In genomic region chr15:98952751-98953400, GRCm38 (mm10) we compare ENCODE assay signal across 8 mouse cellular contexts. TPM values are rescaled to one million over a fixed set of nuclear protein-coding genes. Genes with fewer than 3 reads are reported as not detected.
DNase-seq lines count a peak whose midpoint lies in the region; ATAC-seq and TF ChIP-seq lines count a peak whose summit lies in the region.
"Had no signal": no experiment of that assay in that cellular context is flagged by ENCODE, and none has a peak within 500 bp of the region (broad histone marks: within the 10 kb centered on the region; RNA-seq: fewer than 3 reads in every experiment).

No protein-coding gene starts in this region.

- peaks cover 4 to 10% of the 10 kb centered on the region in 2 experiments for H3K4me1 ChIP-seq in MEL (ENCODE audit: control insufficient read depth in 1 of 2, insufficient read depth in 2 of 2, low read length in 2 of 2)
- peaks cover 5% of the 10 kb centered on the region for H3K4me1 ChIP-seq in forebrain, embryonic 14.5 days (ENCODE audit: control insufficient read depth, insufficient read depth, low read length)
- peaks cover 9% of the 10 kb centered on the region for H3K4me1 ChIP-seq in hindbrain, embryonic 12.5 days
- peaks cover 20% of the 10 kb centered on the region for H3K4me1 ChIP-seq in midbrain, embryonic 14.5 days (ENCODE audit: control insufficient read depth, insufficient read depth, low read length)

- ATAC-seq in forebrain, embryonic 14.5 days = peak; percentile 52
- ATAC-seq in hindbrain, embryonic 12.5 days (ENCODE audit: low FRiP score) = peak; percentile 50
- ATAC-seq in midbrain, embryonic 14.5 days (ENCODE audit: low FRiP score, low TSS enrichment) = peak; percentile 58

- peak overlapping the region; percentile 46 for H3K27ac ChIP-seq in MEL (ENCODE audit: control insufficient read depth, low read depth, low read length)
- H3K27ac ChIP-seq in forebrain, embryonic 14.5 days (ENCODE audit: low read depth, low read length) = peak overlapping the region; percentile 99
- peak overlapping the region; percentile 100 for H3K27ac ChIP-seq in hindbrain, embryonic 12.5 days
- peak overlapping the region; percentile 100 for H3K27ac ChIP-seq in midbrain, embryonic 14.5 days (replicated peaks; ENCODE audit: low read depth, low read length)

- H3K9me3 ChIP-seq in MEL (replicated peaks; ENCODE audit: insufficient read depth, low read length) = no peaks in the 10 kb centered on the region
- no peaks in the 10 kb centered on the region for H3K9me3 ChIP-seq in forebrain, embryonic 14.5 days (replicated peaks; ENCODE audit: control insufficient read depth, low read length)
- no peaks in the 10 kb centered on the region for H3K9me3 ChIP-seq in hindbrain, embryonic 12.5 days (replicated peaks)
- H3K9me3 ChIP-seq in midbrain, embryonic 14.5 days (ENCODE audit: control insufficient read depth, low read length) = no peaks in the 10 kb centered on the region

- peaks cover 0 to 9% of the 10 kb centered on the region in 2 experiments; a peak in 2 of 4 replicates for H3K36me3 ChIP-seq in MEL (ENCODE audit: control insufficient read depth in 1 of 2, insufficient read depth in 2 of 2, low read length in 2 of 2)
- peaks cover 21% of the 10 kb centered on the region for H3K36me3 ChIP-seq in forebrain, embryonic 14.5 days (ENCODE audit: control insufficient read depth, insufficient read depth, low read length)
- peaks cover 10% of the 10 kb centered on the region for H3K36me3 ChIP-seq in hindbrain, embryonic 12.5 days
- H3K36me3 ChIP-seq in midbrain, embryonic 14.5 days (ENCODE audit: control insufficient read depth, insufficient read depth, low read length) = peaks cover 17% of the 10 kb centered on the region

- TF ChIP-seq CTCF in MEL (IDR thresholded peaks at IDR 0.05 in 2 of 3, conservative IDR thresholded peaks at IDR 0.05 in 1 of 3; ENCODE audit: control insufficient read depth in 1 of 3, insufficient read depth in 1 of 3, low read depth in 2 of 3, low read length in 3 of 3, poor library complexity in 1 of 3, severe bottlenecking in 1 of 3) = peak in 2 of 3 experiments; percentile 36 to 46; a peak in 5 of 6 replicates

- no peaks in the 10 kb centered on the region; the same call in 1 of the 2 replicates for H3K79me2 ChIP-seq in MEL (ENCODE audit: control insufficient read depth, insufficient read depth, low read length, poor library complexity)

- no peak for TF ChIP-seq RAD21 in MEL (IDR thresholded peaks at IDR 0.05; ENCODE audit: low read depth, low read length)

- TF ChIP-seq POLR2A in MEL (IDR thresholded peaks at IDR 0.05; ENCODE audit: control insufficient read depth in 1 of 2, insufficient read depth in 1 of 2, low read depth in 1 of 2, low read length in 2 of 2, poor library complexity in 1 of 2) = no peak

- peak overlapping the region; percentile 48; the same call in 1 of the 2 replicates for H3K4me2 ChIP-seq in forebrain, embryonic 14.5 days (ENCODE audit: low read length)
- peak overlapping the region; percentile 67 for H3K4me2 ChIP-seq in hindbrain, embryonic 12.5 days (replicated peaks)
- peak overlapping the region; percentile 57; the same call in 1 of the 2 replicates for H3K4me2 ChIP-seq in midbrain, embryonic 14.5 days (ENCODE audit: low read length)

- H3K9ac ChIP-seq in MEL (ENCODE audit: control insufficient read depth, low read depth, low read length, poor library complexity, severe bottlenecking) = peak overlapping the region; percentile 75
- peak overlapping the region; percentile 100 for H3K9ac ChIP-seq in forebrain, embryonic 14.5 days (ENCODE audit: low read length)
- peak overlapping the region; percentile 100 for H3K9ac ChIP-seq in hindbrain, embryonic 12.5 days
- peak overlapping the region; percentile 100 for H3K9ac ChIP-seq in midbrain, embryonic 14.5 days (replicated peaks; ENCODE audit: low read length)

- peak overlapping the region; percentile 92 to 93 for H3K4me3 ChIP-seq in MEL (ENCODE audit: control insufficient read depth in 1 of 2, insufficient read depth in 1 of 2, low read depth in 2 of 2, low read length in 2 of 2)
- H3K4me3 ChIP-seq in forebrain, embryonic 14.5 days (ENCODE audit: low read depth, low read length) = peak overlapping the region; percentile 97
- peak overlapping the region; percentile 90 for H3K4me3 ChIP-seq in hindbrain, embryonic 12.5 days
- H3K4me3 ChIP-seq in midbrain, embryonic 14.5 days (replicated peaks; ENCODE audit: low read depth, low read length) = peak overlapping the region; percentile 93

- H3K27me3 ChIP-seq in MEL (ENCODE audit: control insufficient read depth in 1 of 2, insufficient read depth in 2 of 2, low read length in 2 of 2) = peaks cover 2 to 3% of the 10 kb centered on the region in 2 experiments; a peak in 3 of 4 replicates
- H3K27me3 ChIP-seq in forebrain, embryonic 14.5 days (replicated peaks; ENCODE audit: control insufficient read depth, insufficient read depth, low read length) = no peaks in the 10 kb centered on the region
- no peaks in the 10 kb centered on the region for H3K27me3 ChIP-seq in hindbrain, embryonic 12.5 days
- H3K27me3 ChIP-seq in midbrain, embryonic 14.5 days (ENCODE audit: control insufficient read depth, insufficient read depth, low read length) = no peaks in the 10 kb centered on the region

- DNase-seq in MEL (ENCODE audit: low read depth, low spot score) (peak; percentile 83), liver (peak; percentile 65)
- DNase-seq in adrenal gland, adult 8-10 months = peak; percentile 47
- DNase-seq in forebrain, embryonic 14.5 days (ENCODE audit: low spot score) = peak; percentile 84
- peak; percentile 88 for DNase-seq in midbrain, embryonic 14.5 days
- DNase-seq in testis, postnatal 10 days (ENCODE audit: low spot score) = peak; percentile 83

- WGBS in forebrain, embryonic 14.5 days = under 1% methylated on average over 41 of the region's 41 CpGs
- under 1% methylated on average over 41 of the region's 41 CpGs for WGBS in hindbrain, embryonic 12.5 days
- WGBS in midbrain, embryonic 14.5 days = under 1% methylated on average over 41 of the region's 41 CpGs

- TF ChIP-seq EP300 in MEL (IDR thresholded peaks at IDR 0.05; ENCODE audit: low read depth in 1 of 2, low read length in 2 of 2) = no peak

TF ChIP-seq in MEL, 35 proteins besides CTCF, POLR2A, EP300 and RAD21 (continues in another document):
- peak; percentile 78 for TF ChIP-seq SIN3A (IDR thresholded peaks at IDR 0.05; ENCODE audit: low read length)
- no peak for TF ChIP-seq SMC3 (IDR thresholded peaks at IDR 0.05; ENCODE audit: low read depth, low read length)
- no peak for TF ChIP-seq MAFK (IDR thresholded peaks at IDR 0.05; ENCODE audit: borderline replicate concordance, low read depth, low read length)
- TF ChIP-seq ZC3H11A (IDR thresholded peaks at IDR 0.05; ENCODE audit: low read depth, low read length) = no peak
- no peak for TF ChIP-seq MYC (IDR thresholded peaks at IDR 0.05; ENCODE audit: low read depth, low read length)
- TF ChIP-seq ZNF384 (IDR thresholded peaks at IDR 0.05; ENCODE audit: low read depth, low read length) = peak; percentile 91
- peak; percentile 85 for TF ChIP-seq MXI1 (IDR thresholded peaks at IDR 0.05; ENCODE audit: low read depth, low read length)
- no peak; the same call in 1 of the 2 replicates for TF ChIP-seq NELFE (IDR thresholded peaks at IDR 0.05; ENCODE audit: low read depth, low read length)

RNA-seq across cellular contexts. Expression of gene Gm49450, which starts 0.5 kb away (rescaled TPM):
- not detected in 2 replicates for total RNA-seq in MEL (2012; rRNA removed)
- not detected for polyA plus RNA-seq in MEL (2012; ENCODE audit: insufficient read depth in 1 of 2, insufficient read length in 2 of 2, low read depth in 1 of 2, low replicate concordance in 2 of 2, missing spikeins in 1 of 2)
- total RNA-seq in adrenal gland, adult 8-10 months (2022) = not detected
- not detected in 2 replicates for polyA plus RNA-seq in forebrain, embryonic 14.5 days (2014; fragmentation: Nextera tagmentation; extraction: Ambion mirVana)
- not detected in 2 replicates for polyA plus RNA-seq in hindbrain, embryonic 12.5 days (2016; fragmentation: Nextera tagmentation; extraction: Ambion mirVana)
- polyA plus RNA-seq in midbrain, embryonic 14.5 days (2014; fragmentation: Nextera tagmentation; extraction: Ambion mirVana) = not detected in 2 replicates
- total RNA-seq: heart, postnatal 36 days had no signal

RNA-seq across cellular contexts. Expression of gene Tuba1a, which starts 0.6 kb away (rescaled TPM):
- 112 and 133 TPM in 2 replicates for total RNA-seq in MEL (2012; rRNA removed)
- 10 to 100 TPM in 1 of 2 experiments, not detected in 1; 83.6 TPM for polyA plus RNA-seq in MEL (2012; ENCODE audit: insufficient read depth in 1 of 2, insufficient read length in 2 of 2, low read depth in 1 of 2, low replicate concordance in 2 of 2, missing spikeins in 1 of 2)
- 100 to 1,000 TPM in 3 of 4 experiments, 10 to 100 TPM in 1; 70.5 to 196 (median 116) TPM for total RNA-seq in adrenal gland, adult 8-10 months (2022)
- polyA plus RNA-seq in forebrain, embryonic 14.5 days (2014; fragmentation: Nextera tagmentation; extraction: Ambion mirVana) = 18,182 and 18,289 TPM in 2 replicates
- polyA plus RNA-seq in hindbrain, embryonic 12.5 days (2016; fragmentation: Nextera tagmentation; extraction: Ambion mirVana) = 9,547 and 9,692 TPM in 2 replicates
- 17,220 and 18,751 TPM in 2 replicates for polyA plus RNA-seq in midbrain, embryonic 14.5 days (2014; fragmentation: Nextera tagmentation; extraction: Ambion mirVana)

RNA-seq across cellular contexts. Expression of gene Tuba1b, which starts 18.5 kb away (rescaled TPM):
- 1,577 and 1,672 TPM in 2 replicates for total RNA-seq in MEL (2012; rRNA removed)
- polyA plus RNA-seq in MEL (2012; ENCODE audit: insufficient read depth in 1 of 2, insufficient read length in 2 of 2, low read depth in 1 of 2, low replicate concordance in 2 of 2, missing spikeins in 1 of 2) = 1,000 to 10,000 TPM in 1 of 2 experiments, not detected in 1; 1,861 TPM
- total RNA-seq in adrenal gland, adult 8-10 months (2022) = 100 to 1,000 TPM; 199 to 221 (median 208) TPM
- polyA plus RNA-seq in forebrain, embryonic 14.5 days (2014; fragmentation: Nextera tagmentation; extraction: Ambion mirVana) = 1,499 and 1,719 TPM in 2 replicates
- polyA plus RNA-seq in hindbrain, embryonic 12.5 days (2016; fragmentation: Nextera tagmentation; extraction: Ambion mirVana) = 1,219 and 1,243 TPM in 2 replicates
- polyA plus RNA-seq in midbrain, embryonic 14.5 days (2014; fragmentation: Nextera tagmentation; extraction: Ambion mirVana) = 1,095 and 1,120 TPM in 2 replicates

RNA-seq across cellular contexts. Expression of gene Lmbr1l, which starts 34.8 kb away (rescaled TPM):
- total RNA-seq in MEL (2012; rRNA removed) = 7.0 and 13.5 TPM in 2 replicates
- polyA plus RNA-seq in MEL (2012; ENCODE audit: insufficient read depth in 1 of 2, insufficient read length in 2 of 2, low read depth in 1 of 2, low replicate concordance in 2 of 2, missing spikeins in 1 of 2) = 10 to 100 TPM in 1 of 2 experiments, not detected in 1; 17.3 TPM
- 10 to 100 TPM; 12.3 to 33.2 (median 27.8) TPM for total RNA-seq in adrenal gland, adult 8-10 months (2022)
- polyA plus RNA-seq in forebrain, embryonic 14.5 days (2014; fragmentation: Nextera tagmentation; extraction: Ambion mirVana) = 10.9 TPM in 2 replicates
- polyA plus RNA-seq in hindbrain, embryonic 12.5 days (2016; fragmentation: Nextera tagmentation; extraction: Ambion mirVana) = 38.4 and 39.2 TPM in 2 replicates
- polyA plus RNA-seq in midbrain, embryonic 14.5 days (2014; fragmentation: Nextera tagmentation; extraction: Ambion mirVana) = 11.2 and 19.4 TPM in 2 replicates

RNA-seq across cellular contexts. Expression of gene Dhh, which starts 54.5 kb away (rescaled TPM):
- 0.12 TPM in 1 of 2 replicates, not detected in the other for total RNA-seq in MEL (2012; rRNA removed)
- polyA plus RNA-seq in MEL (2012; ENCODE audit: insufficient read depth in 1 of 2, insufficient read length in 2 of 2, low read depth in 1 of 2, low replicate concordance in 2 of 2, missing spikeins in 1 of 2) = not detected
- 1 to 10 TPM; 1.8 to 3.8 (median 2.1) TPM for total RNA-seq in adrenal gland, adult 8-10 months (2022)
- polyA plus RNA-seq in forebrain, embryonic 14.5 days (2014; fragmentation: Nextera tagmentation; extraction: Ambion mirVana) = 0.18 and 0.36 TPM in 2 replicates
- polyA plus RNA-seq in hindbrain, embryonic 12.5 days (2016; fragmentation: Nextera tagmentation; extraction: Ambion mirVana) = 0.84 and 1.1 TPM in 2 replicates
- 0.36 and 0.57 TPM in 2 replicates for polyA plus RNA-seq in midbrain, embryonic 14.5 days (2014; fragmentation: Nextera tagmentation; extraction: Ambion mirVana)

Comparison
In these comparisons a context has a peak if more than half of its experiments do, and no peak if none do; other contexts are left out.
1. Peak in every context shown above with its lines: DNase-seq, ATAC-seq, H3K4me3 ChIP-seq and H3K27ac ChIP-seq.
2. H3K27ac ChIP-seq: peak in every context shown above with its lines; median percentile 100 in hindbrain, embryonic 12.5 days; 100 in midbrain, embryonic 14.5 days; 99 in forebrain, embryonic 14.5 days; 46 in MEL.
3. RNA of gene Tuba1a, which starts 0.6 kb away (polyA plus RNA-seq): 18,182 to 18,289 TPM in forebrain, embryonic 14.5 days, 17,220 to 18,751 TPM in midbrain, embryonic 14.5 days and 9,547 to 9,692 TPM in hindbrain, embryonic 12.5 days; 83.6 TPM in MEL; every median in the first group is over 100 times any median in the second.